24 mouse cellular contexts compared by ENCODE assay signal in genomic region chr9:25563806-25564205, GRCm38 (mm10).
"Had no signal": no experiment of that assay in that cellular context is flagged by ENCODE, and none has a peak within 500 bp of the region (broad histone marks: within the 10 kb centered on the region; RNA-seq: fewer than 3 reads in every experiment).

No protein-coding gene starts in this region.

- H3K27me3 ChIP-seq: kidney, embryonic 15.5 days; limb, embryonic 13.5 days; liver, embryonic 12.5 days; liver, embryonic 15.5 days; lung, embryonic 15.5 days; megakaryocyte, embryonic 14.5 days; neural tube, embryonic 12.5 days; neural tube, embryonic 15.5 days; stomach, embryonic 15.5 days had no signal

- H3K27ac ChIP-seq: kidney, embryonic 15.5 days; limb, embryonic 10.5 days; limb, embryonic 13.5 days; liver, embryonic 12.5 days; liver, embryonic 15.5 days; lung, embryonic 15.5 days; midbrain, embryonic 10.5 days; neural tube, embryonic 12.5 days; neural tube, embryonic 15.5 days; stomach, embryonic 15.5 days had no signal

- DNase-seq: kidney, adult 8-10 months; kidney, postnatal 10 days; kidney, postnatal 36 days; liver; lung, adult 18-20 months; lung, postnatal 10 days; lung, postnatal 36 days; midbrain, embryonic 14.5 days; right cerebral cortex, adult 18-20 months; right cerebral cortex, postnatal 14 days; right cerebral cortex, postnatal 4 days; spleen, adult 18-20 months; thymus, postnatal 25 days had no signal

- ATAC-seq: liver, embryonic 12.5 days had no signal

- H3K9ac ChIP-seq: kidney, embryonic 15.5 days; limb, embryonic 13.5 days; liver, embryonic 12.5 days; liver, embryonic 15.5 days; lung, embryonic 15.5 days; neural tube, embryonic 12.5 days; neural tube, embryonic 15.5 days; stomach, embryonic 15.5 days had no signal

- H3K4me1 ChIP-seq: kidney, embryonic 15.5 days; liver, embryonic 12.5 days; liver, embryonic 15.5 days; megakaryocyte, embryonic 14.5 days; midbrain, embryonic 10.5 days; neural tube, embryonic 12.5 days; stomach, embryonic 15.5 days had no signal

- H3K36me3 ChIP-seq: kidney, embryonic 15.5 days; limb, embryonic 10.5 days; limb, embryonic 13.5 days; liver, embryonic 12.5 days; liver, embryonic 15.5 days; lung, embryonic 15.5 days; midbrain, embryonic 10.5 days; neural tube, embryonic 12.5 days; neural tube, embryonic 15.5 days; stomach, embryonic 15.5 days had no signal

- H3K9me3 ChIP-seq: limb, embryonic 10.5 days; liver, embryonic 12.5 days; liver, embryonic 15.5 days; lung, embryonic 15.5 days; neural tube, embryonic 12.5 days; neural tube, embryonic 15.5 days; stomach, embryonic 15.5 days had no signal

- H3K4me3 ChIP-seq: kidney, embryonic 15.5 days; limb, embryonic 10.5 days; limb, embryonic 13.5 days; liver, embryonic 12.5 days; liver, embryonic 15.5 days; lung, embryonic 15.5 days; megakaryocyte, embryonic 14.5 days; midbrain, embryonic 10.5 days; neural tube, embryonic 12.5 days; neural tube, embryonic 15.5 days; stomach, embryonic 15.5 days had no signal
